Mouse (Mus musculus) thymus, postnatal 0 days (tissue): ENCODE data around the gene Rpl18a. TPM values are rescaled to one million over a fixed set of nuclear protein-coding genes. Genes with fewer than 3 reads are reported as not detected.

Source experiments
- DNase-seq: peaks from one replicate; pipeline ENCODE4 v3.0.0-alpha.2; 2015; ENCODE audit warnings: low spot score
- polyA plus RNA-seq: library from polyadenylated mRNA; unstranded; fragments of >200 nt; fragmentation: Nextera tagmentation; extraction: Ambion mirVana; gene quantifications from 2 replicates; pipeline ENCODE4 v1.2.1, GENCODE M21; 2015

Gene Rpl18a
- 6,882 and 7,160 TPM in 2 replicates for polyA plus RNA-seq

- DNase-seq: peak; percentile 98
These were observed at the start of gene Rpl18a for GRCm38 (mm10) chr8:70897021-70897680. Gene Rpl18a (minus strand): TSS chr8:70897412.

GRCm38 (mm10) chr8:70943187-70943586 lies 46.0 kb upstream of the Rpl18a start:
- no peak for DNase-seq

- DNase-seq: peak; percentile 11
These were observed 44.3 kb upstream of the Rpl18a start for GRCm38 (mm10) chr8:70941478-70941877.

GRCm38 (mm10) chr8:70937200-70937599 lies 40.0 kb upstream of the Rpl18a start:
- no peak for DNase-seq

DNA sequence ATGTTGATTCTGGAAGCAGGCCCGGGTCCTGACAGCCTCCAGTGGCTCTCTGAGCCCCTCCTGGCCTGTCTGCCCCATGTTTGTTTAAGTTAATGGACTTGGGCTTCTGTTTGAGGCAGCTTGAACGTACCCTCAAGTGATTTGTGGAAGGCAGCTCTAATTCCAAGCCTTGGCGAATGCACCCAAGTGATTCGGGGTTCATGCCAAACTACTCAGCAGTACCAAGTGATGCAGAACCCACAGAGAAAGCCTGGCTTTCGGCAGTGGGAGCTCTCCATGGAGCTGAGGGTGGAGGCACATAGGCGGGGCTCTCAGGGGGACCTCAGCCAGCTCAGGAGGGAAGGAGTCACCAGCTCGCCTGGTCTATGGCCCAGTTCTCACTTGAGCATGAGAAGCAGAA lies 37.6 kb upstream of the Rpl18a start:
- DNase-seq: no peak

- DNase-seq: no peak
These were observed 35.8 kb upstream of the Rpl18a start for GRCm38 (mm10) chr8:70933036-70933435.

DNA sequence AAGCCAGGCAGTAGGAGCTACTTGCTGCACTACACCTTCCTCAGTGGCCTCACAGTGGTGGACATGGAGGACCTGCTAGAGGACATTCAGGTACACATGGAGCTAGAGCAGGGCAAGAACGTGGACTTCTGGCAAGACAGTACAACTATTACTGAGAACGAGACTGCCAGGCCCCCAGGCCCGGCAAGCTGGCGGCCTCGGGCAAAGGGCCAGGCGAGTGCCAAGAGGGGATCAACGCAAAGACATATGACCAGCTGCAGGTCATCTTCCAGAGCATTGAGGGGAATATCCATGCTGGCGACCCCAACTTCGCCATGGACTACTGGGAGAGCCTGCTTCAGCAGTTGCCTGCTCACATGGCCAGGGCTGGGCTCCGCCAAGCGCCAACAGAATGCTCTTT lies 34.5 kb upstream of the Rpl18a start:
- DNase-seq: no peak

GRCm38 (mm10) chr8:70928778-70929322 lies 31.6 kb upstream of the Rpl18a start:
- no peak for DNase-seq

GRCm38 (mm10) chr8:70928096-70928495 lies 30.9 kb upstream of the Rpl18a start:
- no peak for DNase-seq

GRCm38 (mm10) chr8:70926396-70926795 lies 29.2 kb upstream of the Rpl18a start:
- no peak for DNase-seq

GRCm38 (mm10) chr8:70925754-70926153 lies 28.5 kb upstream of the Rpl18a start:
- DNase-seq: no peak

DNA sequence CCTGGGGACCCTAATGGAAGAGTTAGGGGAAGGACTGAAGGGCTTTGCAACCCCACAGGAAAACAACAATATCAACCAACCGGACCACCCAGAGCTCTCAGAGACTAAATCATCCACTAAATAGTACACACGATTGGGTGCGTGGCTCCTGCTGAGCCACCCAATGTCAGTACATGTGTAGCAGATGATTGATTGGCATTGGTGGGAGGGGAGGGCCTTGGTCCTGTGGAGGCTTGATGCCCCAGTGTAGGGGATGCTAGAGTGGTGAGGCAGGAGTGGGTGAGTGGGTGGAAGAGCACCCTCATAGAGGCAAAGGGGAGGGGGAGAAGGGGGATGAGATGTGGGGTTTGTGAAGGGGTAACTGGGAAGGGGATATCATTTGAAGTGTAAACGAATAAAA lies 26.9 kb upstream of the Rpl18a start:
- DNase-seq: no peak

GRCm38 (mm10) chr8:70920049-70920922 lies 23.1 kb upstream of the Rpl18a start:
- DNase-seq: no peak

DNA sequence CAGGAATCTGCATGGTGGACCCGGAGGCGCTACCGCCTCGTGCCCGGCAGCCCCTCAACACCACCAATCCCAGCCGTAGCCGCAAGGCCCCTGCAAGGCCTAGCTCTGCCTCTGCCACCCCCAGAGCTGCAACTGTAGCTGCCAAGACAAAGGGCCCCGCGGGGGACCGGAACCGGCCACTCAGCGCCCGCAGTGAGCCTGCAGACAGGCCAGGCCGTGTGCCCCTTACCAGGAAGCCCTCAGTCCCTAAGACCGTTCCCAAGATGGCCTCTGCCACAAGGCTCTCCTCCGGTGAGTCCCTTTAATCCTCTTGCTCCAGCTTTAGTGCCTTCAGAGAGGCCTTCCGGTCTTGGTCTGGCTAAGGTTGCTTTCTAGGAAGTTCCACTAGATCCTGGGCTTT lies 17.5 kb upstream of the Rpl18a start:
- no peak for DNase-seq

GRCm38 (mm10) chr8:70913523-70913922 lies 16.3 kb upstream of the Rpl18a start:
- no peak for DNase-seq

DNA sequence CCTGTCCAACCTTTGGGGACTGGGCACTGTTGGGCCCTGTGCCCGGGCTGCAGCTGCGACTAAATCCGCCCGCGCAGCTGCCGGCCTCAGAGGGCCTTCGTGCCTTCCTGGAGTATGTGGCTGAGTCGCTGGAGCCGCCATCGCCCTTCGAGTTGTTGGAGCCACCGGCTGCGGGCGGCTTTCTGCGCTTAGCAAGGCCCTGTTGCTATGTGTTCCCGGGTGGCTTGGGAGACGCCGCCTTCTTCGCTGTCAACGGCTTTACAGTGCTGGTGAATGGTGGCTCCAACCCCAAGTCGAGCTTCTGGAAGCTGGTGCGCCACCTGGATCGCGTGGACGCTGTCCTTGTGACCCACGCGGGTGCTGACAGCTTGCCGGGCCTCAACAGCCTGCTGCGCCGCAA lies 15.7 kb upstream of the Rpl18a start:
- no peak for DNase-seq

- DNase-seq: no peak
These were observed 14.4 kb upstream of the Rpl18a start for GRCm38 (mm10) chr8:70911596-70911995.

- DNase-seq: no peak
These were observed 10.3 kb upstream of the Rpl18a start for GRCm38 (mm10) chr8:70907518-70907917.

- peak; percentile 91 for DNase-seq
These were observed 8.9 kb upstream of the Rpl18a start, which contains the start of gene Map1s for GRCm38 (mm10) chr8:70905831-70906736. Gene Map1s (plus strand): TSS chr8:70905932.

DNA sequence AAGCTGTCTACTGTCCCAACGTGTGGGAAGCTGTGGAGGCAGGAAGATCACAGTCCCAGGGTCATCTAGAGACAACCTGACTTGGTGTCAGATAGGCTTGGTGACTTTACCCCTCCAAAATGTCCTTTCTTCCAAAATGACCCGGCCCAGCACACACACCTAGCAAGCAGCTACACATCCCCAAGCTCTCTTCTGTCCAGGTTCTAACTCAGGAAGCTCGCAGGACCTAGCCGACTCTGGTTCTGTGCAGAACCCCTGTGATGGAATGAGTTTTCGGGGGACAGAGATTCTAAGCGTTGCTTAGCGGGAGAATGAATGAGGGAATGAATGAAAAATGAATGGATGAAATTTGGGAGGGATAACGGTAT lies 8.2 kb upstream of the Rpl18a start:
- DNase-seq: peak; percentile 5

DNA sequence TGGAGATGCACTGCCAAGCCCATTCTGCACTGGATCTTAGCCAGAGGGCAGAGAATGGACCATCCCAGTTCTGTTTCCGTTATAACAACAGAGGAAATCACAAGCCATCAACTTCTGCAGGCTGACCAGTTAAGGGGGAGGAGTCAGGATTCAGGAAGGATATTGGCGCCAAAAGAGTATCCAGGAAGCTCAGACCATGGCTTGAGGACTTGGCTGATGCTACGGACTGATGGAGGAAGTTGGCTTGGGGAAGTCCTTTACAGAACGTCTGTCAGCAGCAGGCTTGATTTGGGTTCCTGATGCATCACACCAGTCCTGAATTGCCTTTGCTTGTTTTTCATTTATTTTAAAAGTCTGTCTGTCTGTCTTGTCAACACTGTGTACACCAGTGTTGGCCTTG lies 7.3 kb upstream of the Rpl18a start:
- DNase-seq: no peak
